Mouse (Mus musculus) megakaryocyte, embryonic 14.5 days (primary cell): ENCODE measurements at regions not wholly inside any gene's neighbourhood (a gene's known extent, or its start where the extent isn't known, plus 50 kb on each side); places are given as distances from the start of the nearest gene placed in this dataset.

Experiments
- FLI1 ChIP-seq: IDR thresholded peaks from 2 replicates; pipeline ENCODE4 v1.6.1; 2012; ENCODE audit warnings: low read length, inconsistent platforms, mixed read lengths
- GATA1 ChIP-seq: IDR thresholded peaks from 3 replicates; pipeline ENCODE4 v1.6.1; 2012; ENCODE audit warnings: mixed read lengths, low read length, inconsistent platforms, borderline replicate concordance

GRCm38 (mm10) chr7:37338067-37338501, 435.4 kb downstream of the Zfp536 start:
- TF ChIP-seq GATA1, result no peak
- TF ChIP-seq FLI1, result no peak
